Mouse (Mus musculus) thymus, postnatal 10 days (tissue): ENCODE measurements around the gene Gm20379.

Experiments used
- DNase-seq, 2 experiments: peaks; one replicate each; pipeline ENCODE4 v3.0.0; 2021; ENCODE audit warnings: low spot score in 2 of 2

Gm20379 gene

GRCm38 (mm10) chr13:92336857-92337256 lies 31.1 kb downstream of the Gm20379 start:
- DNase-seq: no peak

- DNase-seq: no peak
Observed at GRCm38 (mm10) chr13:92337773-92338462, 32.1 kb downstream of the Gm20379 start.

GRCm38 (mm10) chr13:92339787-92340186 lies 34.0 kb downstream of the Gm20379 start:
- no peak for DNase-seq

GRCm38 (mm10) chr13:92344033-92344432 lies 38.3 kb downstream of the Gm20379 start:
- DNase-seq: no peak

GRCm38 (mm10) chr13:92346338-92346737 lies 40.6 kb downstream of the Gm20379 start:
- DNase-seq: no peak

- no peak for DNase-seq
Observed at GRCm38 (mm10) chr13:92351100-92351499, 45.3 kb downstream of the Gm20379 start.

- DNase-seq: no peak
Observed at GRCm38 (mm10) chr13:92353956-92354355, 48.2 kb downstream of the Gm20379 start.

- DNase-seq: peak; percentile 96 to 98
Observed at GRCm38 (mm10) chr13:92354456-92355271, 48.9 kb downstream of the Gm20379 start, which contains the start of the genes Dhfr and Msh3. TSS of gene Dhfr (plus strand) at chr13:92354726. TSS of gene Msh3 (minus strand) at chr13:92355003.

GRCm38 (mm10) chr13:92355272-92355643 lies 49.5 kb downstream of the Gm20379 start:
- no peak for DNase-seq

GRCm38 (mm10) chr13:92356376-92356775 lies 50.6 kb downstream of the Gm20379 start:
- no peak for DNase-seq
